Mouse (Mus musculus): ENCODE measurements at regions not wholly inside any gene's neighbourhood (a gene's known extent, or its start where the extent isn't known, plus 50 kb on each side); places are given as distances from the start of the nearest gene placed in this dataset.
"Not testable (repeated sequence)": the region's sequence is repeated elsewhere in the genome, so short reads cannot be mapped to it uniquely, and the experiment has no call there.

GRCm38 (mm10) chr14:58317640-58318039 is 247.3 kb downstream of the Fgf9 start:
- DNase-seq = no peak

GRCm38 (mm10) chr14:58317231-58317630 is 246.9 kb downstream of the Fgf9 start:
- DNase-seq = no peak

GRCm38 (mm10) chr14:58307695-58308094 is 237.3 kb downstream of the Fgf9 start:
- DNase-seq = no peak

- DNase-seq = no peak
Measured at GRCm38 (mm10) chr14:58306832-58307521, 236.6 kb downstream of the Fgf9 start.

GRCm38 (mm10) chr14:58300411-58300887 is 230.1 kb downstream of the Fgf9 start:
- DNase-seq = no peak

- no peak for DNase-seq
Measured at GRCm38 (mm10) chr14:58286007-58286525, 215.7 kb downstream of the Fgf9 start.

- DNase-seq = no peak
Measured at GRCm38 (mm10) chr14:58282708-58283290, 212.5 kb downstream of the Fgf9 start.

- no peak for DNase-seq
Measured at GRCm38 (mm10) chr14:58282264-58282663, 211.9 kb downstream of the Fgf9 start.

- not testable (repeated sequence) for DNase-seq
Measured at GRCm38 (mm10) chr14:58274440-58274839, 204.1 kb downstream of the Fgf9 start.

GRCm38 (mm10) chr14:58273693-58274419 is 203.5 kb downstream of the Fgf9 start:
- no peak for DNase-seq

GRCm38 (mm10) chr14:58265373-58265772 is 195.0 kb downstream of the Fgf9 start:
- DNase-seq = no peak

- DNase-seq = no peak
Measured at GRCm38 (mm10) chr14:58264401-58264800, 194.1 kb downstream of the Fgf9 start.

GRCm38 (mm10) chr14:58253369-58253968 is 183.1 kb downstream of the Fgf9 start:
- DNase-seq = no peak

- no peak for DNase-seq
Measured at GRCm38 (mm10) chr14:58225869-58226268, 155.5 kb downstream of the Fgf9 start.

GRCm38 (mm10) chr14:58224419-58224818 is 154.1 kb downstream of the Fgf9 start:
- DNase-seq = no peak

- DNase-seq = no peak
Measured at GRCm38 (mm10) chr14:58208401-58208800, 138.1 kb downstream of the Fgf9 start.

GRCm38 (mm10) chr14:58202607-58203295 is 132.4 kb downstream of the Fgf9 start:
- no peak for DNase-seq

GRCm38 (mm10) chr14:58189948-58190347 is 119.6 kb downstream of the Fgf9 start:
- DNase-seq = no peak

- DNase-seq = no peak
Measured at GRCm38 (mm10) chr14:58182869-58183268, 112.5 kb downstream of the Fgf9 start.

GRCm38 (mm10) chr14:58180724-58181123 is 110.4 kb downstream of the Fgf9 start:
- DNase-seq = no peak

- no peak for DNase-seq
Measured at GRCm38 (mm10) chr14:58175651-58176363, 105.5 kb downstream of the Fgf9 start.

- DNase-seq = no peak
Measured at GRCm38 (mm10) chr14:58174512-58174911, 104.2 kb downstream of the Fgf9 start.
